Mouse (Mus musculus) kidney, adult 2 months (tissue): Measurements from ENCODE around the gene Sarm1. TPM values are rescaled to one million over a fixed set of nuclear protein-coding genes. Genes with fewer than 3 reads are reported as not detected.
A peak's percentile ranks its signal among the peaks of the same experiment; 100 is the strongest.

Experiments used
- DNase-seq: peaks from one replicate; pipeline ENCODE4 v3.0.0; 2021
- H3K27ac ChIP-seq: fragments of 200-500 bp; 2 replicates; pipeline ENCODE4 v1.5.1; 2012; ENCODE audit warnings: low read depth, low read length, control low read depth, inconsistent platforms; ENCODE audit not compliant: insufficient read depth
- H3K27me3 ChIP-seq: fragments of 200-500 bp; replicated peaks from 2 replicates; pipeline ENCODE4 v1.6.1; 2012; ENCODE audit warnings: mild to moderate bottlenecking, moderate library complexity, low read length, inconsistent platforms; ENCODE audit not compliant: control insufficient read depth, insufficient read depth
- H3K36me3 ChIP-seq: fragments of 200-500 bp; 2 replicates; pipeline ENCODE4 v1.6.1; 2012; ENCODE audit warnings: mild to moderate bottlenecking, moderate library complexity, low read length, inconsistent platforms; ENCODE audit not compliant: control insufficient read depth, insufficient read depth
- H3K4me1 ChIP-seq: fragments of 200-500 bp; 2 replicates; pipeline ENCODE4 v1.6.1; 2011; ENCODE audit warnings: low read length; ENCODE audit not compliant: control insufficient read depth, insufficient read depth
- H3K4me3 ChIP-seq: fragments of 200-500 bp; 2 replicates; pipeline ENCODE4 v1.5.1; 2011; ENCODE audit warnings: mild to moderate bottlenecking, low read depth, low read length, control low read depth; ENCODE audit not compliant: insufficient read depth
- CTCF ChIP-seq: fragments of 200-500 bp; conservative IDR thresholded peaks from 2 replicates; pipeline ENCODE4 v1.5.1; 2011; ENCODE audit warnings: low read depth, mild to moderate bottlenecking, control low read depth, low read length, moderate library complexity, mixed read lengths; ENCODE audit not compliant: insufficient read depth, insufficient read length
- POLR2A ChIP-seq: fragments of 200-500 bp; IDR thresholded peaks from one replicate; pipeline ENCODE4 v1.6.1; 2011; ENCODE audit warnings: low read depth, low read length, control low read depth
- WGBS: fragments of 180-500 bp; shearing (Covaris S2); methylation state at CpG from one replicate; pipeline ENCODE4 v1.1.7; 2018; 5-methylcytosine and 5-hydroxymethylcytosine counted together
- polyA plus RNA-seq: library from polyadenylated mRNA; depleted of rRNA; stranded (reverse); fragments of >200 nt; gene quantifications from 2 replicates; pipeline ENCODE4 v1.2.3, GENCODE M21; 2012

Sarm1 gene
- polyA plus RNA-seq, 1 experiment, result 0.38 TPM

DNA sequence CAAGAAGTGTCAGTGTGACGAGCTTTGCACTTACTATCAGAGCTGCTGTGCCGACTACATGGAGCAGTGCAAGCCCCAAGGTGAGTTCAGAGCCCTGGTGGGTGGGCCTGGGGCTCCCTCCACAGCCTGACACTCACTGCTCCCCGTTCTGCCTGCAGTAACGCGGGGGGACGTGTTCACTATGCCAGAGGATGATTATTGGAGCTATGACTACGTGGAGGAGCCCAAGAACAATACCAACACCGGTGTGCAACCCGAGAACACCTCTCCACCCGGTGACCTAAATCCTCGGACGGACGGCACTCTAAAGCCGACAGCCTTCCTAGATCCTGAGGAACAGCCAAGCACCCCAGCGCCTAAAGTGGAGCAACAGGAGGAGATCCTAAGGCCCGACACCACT lies 2.0 kb upstream of the Sarm1 start:
- no peak for DNase-seq
- H3K27me3 ChIP-seq, result no peaks in the 10 kb centered on the region; the same call in 1 of the 2 replicates
- H3K27ac ChIP-seq, result no peak overlapping the region
- no peak overlapping the region for H3K4me3 ChIP-seq
- H3K36me3 ChIP-seq, result no peaks in the 10 kb centered on the region
- 39% methylated on average over 16 of the region's 16 CpGs for WGBS
- no peaks in the 10 kb centered on the region for H3K4me1 ChIP-seq
- TF ChIP-seq CTCF (no peak), POLR2A (no peak)

DNA sequence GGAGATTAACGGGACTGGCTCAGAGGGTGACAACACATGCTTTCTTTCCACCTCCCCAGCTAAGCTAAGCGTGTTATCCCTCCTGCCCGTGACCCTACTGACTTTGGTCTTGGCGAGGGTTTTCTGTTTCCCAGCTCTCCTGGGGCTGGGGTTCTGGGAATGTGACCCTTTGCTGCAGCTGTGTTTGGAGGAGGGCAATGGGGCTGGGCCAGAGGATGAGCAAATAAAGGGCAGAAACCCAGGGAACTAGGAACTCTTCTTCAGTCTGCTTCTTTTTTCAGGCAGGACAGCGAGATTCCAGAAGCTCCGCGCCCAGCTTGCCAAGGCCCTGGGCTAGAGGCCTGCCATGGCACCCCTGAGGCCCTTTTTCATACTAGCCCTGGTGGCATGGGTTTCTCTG lies 1.4 kb upstream of the Sarm1 start, which contains the start of gene Vtn:
Vtn (plus strand) TSS at position 88 of the 400 bp plus-strand sequence.
- WGBS, result 58% methylated on average over 7 of the region's 7 CpGs
- no peak within 1 kb of the TSS for H3K27ac ChIP-seq
- no peak for TF ChIP-seq CTCF
- TF ChIP-seq POLR2A, result no peak
- H3K36me3 ChIP-seq, result no peaks in the 10 kb centered on the region
- peak within 1 kb of the TSS; percentile 24; the same call in 1 of the 2 replicates for H3K4me3 ChIP-seq
- no peaks in the 10 kb centered on the region for H3K4me1 ChIP-seq
- H3K27me3 ChIP-seq, result no peaks in the 10 kb centered on the region; the same call in 1 of the 2 replicates
- DNase-seq, result no peak

- 1% methylated on average over 44 of the region's 44 CpGs for WGBS
- Histone ChIP-seq H3K27ac (no peak overlapping the region), H3K4me1 (no peaks in the 10 kb centered on the region), H3K27me3 (no peaks in the 10 kb centered on the region; the same call in 1 of the 2 replicates), H3K4me3 (peak overlapping the region; percentile 48), H3K36me3 (no peaks in the 10 kb centered on the region)
- peak; percentile 4 for DNase-seq
- TF ChIP-seq POLR2A (no peak), CTCF (no peak)
Measured at GRCm38 (mm10) chr11:78497071-78497541, 448 bp downstream of the Sarm1 start.

DNA sequence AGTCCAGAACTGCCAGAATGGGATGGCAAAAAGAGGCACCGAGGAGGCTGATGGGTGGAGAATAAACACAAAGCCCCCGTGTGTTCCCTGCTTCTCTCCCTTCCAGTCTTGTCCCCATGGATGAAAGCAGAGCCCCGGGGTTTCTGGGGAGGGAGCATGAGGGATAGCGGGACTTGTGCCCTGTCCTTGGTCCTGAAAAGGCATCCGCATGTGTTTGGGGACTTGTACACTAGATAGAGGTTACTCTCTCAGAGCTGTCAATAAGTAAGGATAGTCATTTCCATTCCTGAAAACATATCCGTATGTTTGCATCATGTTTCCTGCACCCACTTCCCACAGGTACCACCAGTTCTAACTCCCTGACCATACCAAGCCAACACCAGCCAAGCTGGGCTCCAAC lies 1.6 kb downstream of the Sarm1 start:
- H3K36me3 ChIP-seq, result no peaks in the 10 kb centered on the region
- no peaks in the 10 kb centered on the region for H3K4me1 ChIP-seq
- TF ChIP-seq POLR2A, result no peak
- no peak for TF ChIP-seq CTCF
- peak; percentile 15 for DNase-seq
- no peak overlapping the region for H3K27ac ChIP-seq
- H3K4me3 ChIP-seq, result no peak overlapping the region
- no peaks in the 10 kb centered on the region; the same call in 1 of the 2 replicates for H3K27me3 ChIP-seq
- WGBS, result 4% methylated on average over 6 of the region's 6 CpGs

DNA sequence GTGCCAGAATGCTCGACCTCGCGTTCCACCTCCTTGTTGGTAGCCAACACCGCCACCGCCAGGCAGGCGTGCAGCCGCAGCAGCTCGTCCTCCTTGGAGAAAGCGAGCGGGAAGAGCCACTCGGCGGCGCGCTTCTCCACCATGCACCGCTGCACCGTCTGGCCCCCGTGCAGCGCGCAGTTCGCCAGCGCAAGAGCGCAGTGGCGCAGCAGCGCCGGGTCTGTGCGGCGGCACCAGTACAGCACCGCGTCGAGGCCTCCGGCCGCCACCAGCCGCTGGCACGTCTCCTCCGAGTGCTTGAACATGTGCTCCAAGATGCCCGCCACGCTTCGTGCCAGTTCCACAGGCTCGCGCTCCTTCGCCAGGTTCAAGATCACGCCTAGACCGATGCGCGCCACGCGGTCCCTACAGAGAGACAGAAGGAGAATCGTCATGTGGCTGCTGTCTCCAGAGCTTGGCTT lies 6.7 kb downstream of the Sarm1 start:
- H3K27me3 ChIP-seq, result no peaks in the 10 kb centered on the region; the same call in 1 of the 2 replicates
- H3K4me1 ChIP-seq, result no peaks in the 10 kb centered on the region
- H3K4me3 ChIP-seq, result no peak overlapping the region
- 8% methylated on average over 48 of the region's 48 CpGs for WGBS
- no peaks in the 10 kb centered on the region for H3K36me3 ChIP-seq
- TF ChIP-seq POLR2A (no peak), CTCF (peak; percentile 35)
- no peak overlapping the region for H3K27ac ChIP-seq
- peak; percentile 25 for DNase-seq

GRCm38 (mm10) chr11:78488168-78488567 lies 9.4 kb downstream of the Sarm1 start:
- Histone ChIP-seq H3K27ac (no peak overlapping the region), H3K4me3 (no peak overlapping the region), H3K27me3 (no peaks in the 10 kb centered on the region), H3K36me3 (no peaks in the 10 kb centered on the region), H3K4me1 (no peaks in the 10 kb centered on the region)
- no peak for TF ChIP-seq POLR2A
- peak; percentile 90 for TF ChIP-seq CTCF
- DNase-seq, result peak; percentile 71
- WGBS, result 2% methylated on average over 8 of the region's 8 CpGs

- TF ChIP-seq CTCF (no peak), POLR2A (no peak)
- WGBS, result 60% methylated on average over 7 of the region's 7 CpGs
- no peak overlapping the region for H3K4me3 ChIP-seq
Measured at GRCm38 (mm10) chr11:78483639-78484038, 13.9 kb downstream of the Sarm1 start.

More at GRCm38 (mm10) chr11:78483639-78484038, 13.9 kb downstream of the Sarm1 start:
- Histone ChIP-seq H3K4me1 (no peaks in the 10 kb centered on the region), H3K27ac (no peak overlapping the region), H3K27me3 (no peaks in the 10 kb centered on the region), H3K36me3 (no peaks in the 10 kb centered on the region)
- no peak for DNase-seq
